Mouse (Mus musculus): Measurements from ENCODE around the gene Stard3.

Gene Stard3

DNA sequence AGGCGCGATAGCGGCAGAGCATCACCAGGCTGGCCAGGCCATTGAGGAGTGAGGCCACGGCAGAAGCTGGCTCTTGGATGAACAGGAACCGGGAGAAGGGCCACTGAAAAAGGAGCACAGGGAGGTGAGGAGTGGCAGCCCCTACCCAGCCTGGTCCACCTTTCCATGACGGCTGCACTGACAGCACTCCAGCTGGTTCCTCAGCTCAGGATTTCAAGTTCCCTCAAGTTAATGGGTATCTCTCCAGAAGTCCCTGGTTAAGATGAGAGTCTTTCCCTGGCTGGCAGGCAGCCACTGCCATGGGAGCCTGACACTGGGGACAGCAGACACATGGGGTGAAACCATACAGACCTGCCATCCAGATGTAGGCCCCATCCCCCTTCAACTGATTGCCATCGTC lies 39.8 kb downstream of the Stard3 start:
- DNase-seq (ENCODE audit: low read depth, low spot score): no peak

GRCm38 (mm10) chr11:98400161-98400726 lies 42.1 kb downstream of the Stard3 start, which contains the start of gene Pgap3:
Gene Pgap3 (minus strand): TSS chr11:98400490.
- peak; percentile 83 for DNase-seq (ENCODE audit: low read depth, low spot score)

DNA sequence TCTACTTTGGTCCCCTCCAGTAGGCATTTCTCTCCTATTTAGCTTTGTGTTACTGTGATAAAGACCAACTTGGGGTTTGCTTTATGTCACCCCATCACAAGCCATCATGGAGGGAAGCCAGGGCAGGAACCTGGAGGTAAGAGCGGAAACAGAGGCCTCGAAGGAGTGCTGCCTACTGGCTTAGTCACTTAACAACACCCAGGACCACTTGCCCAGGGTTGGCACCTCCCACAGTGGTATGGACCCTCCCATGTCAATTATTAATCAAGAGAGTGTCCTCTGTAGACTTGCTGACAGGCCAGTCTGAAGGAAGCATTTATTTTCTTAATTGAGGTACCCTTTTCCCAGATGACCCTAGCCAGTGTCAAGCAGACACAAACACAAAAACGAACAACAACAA lies 42.6 kb downstream of the Stard3 start:
- DNase-seq (ENCODE audit: low read depth, low spot score): no peak

DNA sequence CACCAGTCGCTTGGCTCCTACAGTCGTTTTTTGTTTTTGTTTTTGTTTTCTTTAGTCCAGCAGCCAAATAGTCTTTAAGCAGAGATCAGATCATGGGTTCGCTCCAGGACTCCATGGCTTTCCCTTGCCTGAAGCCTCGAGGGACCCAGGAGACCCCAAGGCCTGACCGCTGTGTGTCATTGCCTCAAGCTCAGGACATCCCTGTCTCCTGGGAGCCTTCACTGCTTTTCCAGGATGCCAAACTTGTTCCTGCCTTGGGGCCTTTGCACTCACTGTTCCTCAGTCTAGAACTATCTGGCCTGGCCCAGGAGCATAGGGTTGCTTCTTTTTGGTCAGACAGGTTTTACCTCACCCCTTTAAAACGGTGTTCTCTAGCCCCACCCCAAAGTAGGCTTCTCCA lies 48.5 kb downstream of the Stard3 start:
- no peak for DNase-seq (ENCODE audit: low read depth, low spot score)

DNA sequence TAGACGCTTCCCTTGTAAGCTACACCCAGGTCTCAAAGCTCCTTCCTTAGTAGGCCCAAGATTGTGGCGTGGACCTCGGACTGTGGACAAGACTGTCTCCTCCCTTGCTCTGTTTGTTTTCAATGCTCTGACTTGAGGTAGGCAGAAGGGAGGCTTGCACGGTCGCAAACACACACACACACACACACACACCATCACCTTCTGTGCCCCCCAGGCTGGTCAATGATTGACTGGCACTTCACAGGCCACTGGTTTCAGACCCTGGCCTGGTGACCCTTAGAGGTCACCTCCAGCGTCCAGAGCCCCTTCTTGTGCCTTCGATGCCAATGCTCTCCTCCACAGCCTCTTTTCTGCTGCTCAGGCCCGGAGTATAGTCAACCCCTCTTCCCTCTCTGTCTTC lies 50.7 kb downstream of the Stard3 start:
- DNase-seq (ENCODE audit: low read depth, low spot score): no peak

DNA sequence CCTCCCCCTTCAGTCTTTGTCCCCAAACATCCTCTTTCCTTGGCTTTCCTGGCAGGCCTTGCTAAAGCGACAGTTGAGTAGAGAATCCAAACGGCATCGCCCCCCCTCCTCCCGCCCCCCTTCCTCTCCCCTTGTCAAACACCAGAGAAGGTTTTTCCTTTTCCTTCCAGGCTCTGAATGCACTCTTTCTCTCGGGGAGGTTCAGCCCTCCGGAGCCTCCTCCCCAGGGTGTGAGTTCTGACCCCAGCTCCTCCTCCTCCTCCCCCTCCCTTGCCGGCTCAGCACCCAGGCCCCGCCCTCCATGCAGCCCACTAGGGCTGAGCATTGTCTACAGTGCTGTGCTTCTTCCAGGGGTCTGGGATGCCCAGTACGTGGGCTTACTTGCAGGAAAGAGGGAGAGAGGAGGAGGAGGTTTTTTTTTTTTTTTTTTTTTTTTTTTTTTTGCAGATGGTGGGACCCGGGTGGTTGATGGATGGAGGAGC lies 51.2 kb downstream of the Stard3 start:
- no peak for DNase-seq (ENCODE audit: low read depth, low spot score)

DNA sequence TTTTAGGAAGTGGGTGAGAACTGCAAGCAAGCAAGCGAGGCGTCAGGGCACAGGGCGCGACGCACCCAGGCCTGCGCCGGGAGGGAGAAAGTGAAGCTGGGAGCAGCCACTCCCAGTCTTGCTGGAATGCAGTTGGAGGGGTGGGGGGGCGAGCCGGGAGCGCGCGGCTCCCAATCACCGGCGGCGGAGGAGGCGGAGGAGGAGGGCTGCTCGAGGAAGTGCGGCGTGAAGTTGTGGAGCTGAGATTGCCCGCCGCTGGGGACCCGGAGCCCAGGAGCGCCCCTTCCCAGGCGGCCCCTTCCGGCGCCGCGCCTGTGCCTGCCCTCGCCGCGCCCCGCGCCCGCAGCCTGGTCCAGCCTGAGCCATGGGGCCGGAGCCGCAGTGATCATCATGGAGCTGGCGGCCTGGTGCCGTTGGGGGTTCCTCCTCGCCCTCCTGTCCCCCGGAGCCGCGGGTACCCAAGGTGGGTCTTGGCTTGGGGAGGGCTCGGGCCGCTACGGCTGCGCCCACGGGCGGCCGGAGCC lies 54.2 kb downstream of the Stard3 start, which contains the start of gene Erbb2:
Gene Erbb2, plus strand, starts transcription at position 198 of the 524 bp plus-strand sequence.
- peak; percentile 67 for DNase-seq (ENCODE audit: low read depth, low spot score)

- DNase-seq (ENCODE audit: low read depth, low spot score): no peak
Measured at GRCm38 (mm10) chr11:98412797-98413301, 54.7 kb downstream of the Stard3 start.

DNA sequence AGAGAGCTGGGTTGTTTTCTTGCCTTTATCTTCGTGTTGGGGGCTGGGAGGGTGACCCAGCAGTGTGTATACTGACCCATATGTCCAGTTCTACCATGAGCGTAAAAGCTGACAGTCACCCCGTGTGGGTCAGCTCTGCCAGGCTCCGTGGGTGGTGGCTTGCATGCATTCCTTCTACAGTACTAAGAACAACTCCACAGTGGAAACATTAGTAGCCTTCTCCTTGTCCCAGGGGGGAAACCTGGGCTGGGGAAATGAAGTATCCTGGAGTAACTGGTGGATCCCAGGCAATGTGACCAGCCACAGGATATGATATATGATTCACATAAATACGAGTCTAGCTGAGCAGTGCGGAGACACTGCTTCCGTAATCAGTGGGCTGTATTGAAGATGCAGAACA lies 55.6 kb downstream of the Stard3 start:
- DNase-seq (ENCODE audit: low read depth, low spot score): no peak

DNA sequence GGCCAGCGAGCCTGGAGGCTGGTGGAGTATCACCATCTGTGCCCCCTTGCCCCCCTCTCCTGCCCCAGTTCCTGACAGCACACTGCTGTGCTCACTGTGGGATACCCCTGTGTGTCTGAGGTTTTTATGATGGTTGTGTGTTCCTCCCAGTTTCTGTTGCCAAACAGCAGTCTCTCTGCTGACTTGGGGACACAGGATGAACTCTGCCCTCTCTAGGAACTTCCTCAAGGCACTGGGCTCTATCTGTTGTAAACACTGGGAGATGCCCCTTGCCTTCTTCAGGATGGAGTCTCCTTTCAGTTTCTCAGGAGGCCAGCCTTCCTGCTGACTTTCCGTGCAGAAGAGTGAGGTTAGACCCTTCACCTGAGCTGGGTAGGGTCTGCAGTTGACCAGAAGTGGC lies 56.0 kb downstream of the Stard3 start:
- DNase-seq (ENCODE audit: low read depth, low spot score): no peak

DNA sequence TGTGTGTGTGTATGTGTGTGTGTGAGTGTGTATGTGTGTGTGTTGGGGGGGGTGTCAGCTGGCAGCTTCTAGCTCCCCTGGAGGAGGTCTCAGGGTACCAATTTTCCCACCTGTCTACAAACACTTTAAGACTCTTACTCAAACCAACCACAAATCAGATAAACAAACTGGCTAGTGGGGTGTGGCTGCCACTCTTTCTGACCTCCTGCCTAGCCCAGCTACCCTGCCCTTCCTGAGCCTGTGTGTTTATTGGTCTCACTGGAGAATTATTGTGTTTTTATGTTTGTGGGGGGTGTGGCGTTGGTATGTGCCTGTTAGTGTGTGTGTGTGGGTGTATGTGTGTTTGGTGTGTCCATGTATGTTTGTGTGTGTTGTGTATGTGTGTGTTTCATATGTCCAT lies 58.9 kb downstream of the Stard3 start:
- DNase-seq (ENCODE audit: low read depth, low spot score): no peak

- no peak for DNase-seq (ENCODE audit: low read depth, low spot score)
Measured at GRCm38 (mm10) chr11:98418273-98418672, 60.1 kb downstream of the Stard3 start.

DNA sequence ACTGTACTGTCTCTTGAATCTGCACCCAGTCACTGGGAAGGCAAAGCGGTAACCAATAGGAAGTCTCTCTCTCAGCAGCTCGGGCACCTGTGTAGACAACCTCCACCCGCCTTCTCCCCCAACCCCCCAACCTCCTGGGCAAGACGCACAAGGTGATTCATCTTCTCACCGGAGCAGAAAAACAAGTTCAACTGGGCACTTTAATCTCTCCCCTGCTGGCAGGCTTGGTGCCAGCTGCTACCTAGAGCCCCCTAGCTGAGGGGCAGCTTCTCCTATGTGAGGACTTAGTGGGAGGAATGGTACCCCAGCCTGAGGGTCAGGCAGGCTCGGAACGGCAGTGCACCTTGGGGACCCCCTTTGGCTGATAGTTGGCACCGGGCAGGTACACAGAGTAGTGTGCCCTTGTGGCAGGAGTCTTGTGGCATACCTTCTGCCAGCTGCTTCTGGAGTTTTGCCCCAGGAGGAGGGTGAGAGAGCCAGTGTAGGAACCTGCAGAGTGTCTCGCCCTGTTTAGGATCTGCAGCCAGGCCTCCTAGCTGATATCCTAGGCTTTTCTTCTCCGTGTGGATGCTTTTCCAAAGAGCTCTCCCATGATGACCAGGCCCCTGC lies 60.9 kb downstream of the Stard3 start:
- DNase-seq (ENCODE audit: low read depth, low spot score): no peak

- no peak for DNase-seq (ENCODE audit: low read depth, low spot score)
Measured at GRCm38 (mm10) chr11:98426592-98426991, 68.4 kb downstream of the Stard3 start.

DNA sequence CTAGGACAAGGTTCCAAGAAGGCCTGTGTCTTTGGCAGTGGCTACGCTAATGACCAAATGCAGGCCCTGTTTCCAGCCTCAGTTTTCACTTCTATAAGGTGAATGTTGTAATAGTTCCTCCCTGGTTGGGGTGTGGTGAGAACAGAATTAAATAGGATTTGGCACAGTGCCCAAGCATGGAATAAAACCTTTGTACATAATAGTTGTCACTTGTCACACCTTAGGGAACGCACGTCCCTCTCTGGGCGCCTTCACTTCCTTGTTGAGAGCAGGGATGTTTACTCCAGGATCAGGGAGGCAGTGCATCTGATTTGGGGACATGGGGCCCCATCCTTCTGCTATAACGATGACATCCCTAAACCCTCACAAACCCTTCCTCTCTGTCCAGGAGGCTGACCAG lies 70.3 kb downstream of the Stard3 start:
- no peak for DNase-seq (ENCODE audit: low read depth, low spot score)
